Mouse (Mus musculus) kidney, postnatal 0 days (tissue): ENCODE measurements around the gene Gprin1. TPM values are rescaled to one million over a fixed set of nuclear protein-coding genes. Genes with fewer than 3 reads are reported as not detected.
"Not testable (repeated sequence)": the region's sequence is repeated elsewhere in the genome, so short reads cannot be mapped to it uniquely, and the experiment has no call there.

ENCODE experiments used
- ATAC-seq: fragments of 200-750 bp; cut with Nextera tagmentation; replicated peaks from 2 replicates; pipeline ENCODE4 v1.8.0; 2017; ENCODE audit warnings: low read depth, moderate number of reproducible peaks, moderate TSS enrichment, moderate library complexity; ENCODE audit not compliant: low FRiP score
- DNase-seq: peaks from one replicate; pipeline ENCODE4 v3.0.0-alpha.2; 2016; ENCODE audit warnings: low spot score
- H3K27ac ChIP-seq: fragments of 300-500 bp; sonication (generic); 2 replicates; pipeline ENCODE4 v1.5.1; 2014; ENCODE audit warnings: mild to moderate bottlenecking
- H3K27me3 ChIP-seq: fragments of 300-500 bp; sonication (generic); 2 replicates; pipeline ENCODE4 v1.6.1; 2014; ENCODE audit warnings: low read length, mixed read lengths; ENCODE audit not compliant: insufficient read depth
- H3K36me3 ChIP-seq: fragments of 300-500 bp; sonication (generic); 2 replicates; pipeline ENCODE4 v1.6.1; 2014; ENCODE audit warnings: low read length, mixed read lengths; ENCODE audit not compliant: insufficient read depth
- H3K4me1 ChIP-seq: fragments of 300-500 bp; sonication (generic); replicated peaks from 2 replicates; pipeline ENCODE4 v1.6.1; 2014; ENCODE audit warnings: antibody characterized with exemption, low read length, mixed read lengths; ENCODE audit not compliant: insufficient read depth
- H3K4me2 ChIP-seq: fragments of 300-500 bp; sonication (generic); 2 replicates; pipeline ENCODE4 v1.6.1; 2014; ENCODE audit warnings: mild to moderate bottlenecking, low read length, moderate library complexity, mixed read lengths
- H3K4me3 ChIP-seq: fragments of 300-500 bp; sonication (generic); replicated peaks from 2 replicates; pipeline ENCODE4 v1.5.1; 2014; ENCODE audit warnings: low read depth, low read length
- H3K9ac ChIP-seq: fragments of 300-500 bp; sonication (generic); 2 replicates; pipeline ENCODE4 v1.6.1; 2014; ENCODE audit warnings: low read depth, low read length
- H3K9me3 ChIP-seq: fragments of 300-500 bp; sonication (generic); replicated peaks from 2 replicates; pipeline ENCODE4 v1.6.1; 2016; ENCODE audit warnings: low read length, inconsistent platforms, mixed read lengths
- CTCF ChIP-seq: IDR thresholded peaks from 2 replicates; pipeline ENCODE4 v1.5.1; 2016; ENCODE audit warnings: antibody characterized with exemption, low read depth, mild to moderate bottlenecking, moderate library complexity
- WGBS: fragments of 180-500 bp; shearing (Covaris S2); extraction: QIAGEN DNeasy Blood & Tissue Kit; methylation state at CpG from one replicate; pipeline ENCODE4 v1.1.7; 2014; 5-methylcytosine and 5-hydroxymethylcytosine counted together
- polyA plus RNA-seq: library from polyadenylated mRNA; unstranded; fragments of >200 nt; fragmentation: Nextera tagmentation; extraction: Ambion mirVana; gene quantifications from 2 replicates; pipeline ENCODE4 v1.2.1, GENCODE M21; 2015

The Gprin1 gene
- polyA plus RNA-seq, 1 experiment from 2014 or later, result 0.14 TPM

DNA sequence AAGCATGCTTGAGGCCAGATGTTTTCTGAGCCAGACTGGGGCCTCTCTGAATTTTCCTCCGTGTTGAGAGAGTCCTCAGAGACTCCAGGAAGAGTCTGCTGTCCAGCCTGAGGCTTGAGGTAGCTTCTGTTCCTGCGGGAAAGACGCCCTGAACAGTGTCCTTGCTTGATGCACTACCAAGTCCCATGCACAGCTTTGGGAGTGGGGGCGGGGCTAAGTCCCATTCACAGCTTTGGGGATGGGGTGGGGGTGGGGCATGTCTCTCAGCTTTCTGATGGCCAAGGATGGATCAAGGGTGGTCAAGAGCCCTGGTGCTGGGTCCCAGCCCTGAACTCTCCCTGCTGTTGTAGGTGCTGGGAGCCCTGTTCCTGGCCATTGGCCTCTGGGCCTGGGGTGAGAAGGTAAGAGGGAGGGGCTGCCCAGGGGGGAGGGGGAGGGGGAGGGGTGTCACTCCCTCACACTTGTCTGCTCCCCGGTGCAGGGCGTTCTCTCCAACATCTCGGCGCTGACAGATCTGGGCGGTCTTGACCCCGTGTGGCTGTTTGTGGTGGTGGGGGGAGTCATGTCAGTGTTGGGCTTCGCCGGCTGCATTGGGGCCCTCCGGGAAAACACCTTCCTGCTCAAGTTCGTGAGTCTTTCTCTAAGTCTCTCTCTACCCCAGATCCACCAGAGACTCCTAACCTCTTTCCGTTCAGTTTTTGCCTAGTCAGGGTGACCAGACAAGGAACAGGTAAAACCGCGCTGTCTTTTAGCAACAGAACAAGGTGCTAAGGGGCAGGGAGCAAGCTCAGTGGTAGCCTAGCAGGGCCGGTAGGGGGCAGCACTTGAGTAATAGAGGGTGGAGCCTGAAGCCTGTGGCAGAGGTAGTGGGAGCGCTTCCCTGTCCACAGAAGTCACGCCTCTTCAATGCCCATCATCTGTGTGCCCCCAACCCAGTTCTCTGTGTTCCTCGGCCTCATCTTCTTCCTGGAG lies 42.9 kb upstream of the Gprin1 start:
- WGBS, result 23% methylated on average over 21 of the region's 21 CpGs
- peak; percentile 44; the same call in 1 of the 2 replicates for TF ChIP-seq CTCF
- peak; percentile 18 for DNase-seq

DNA sequence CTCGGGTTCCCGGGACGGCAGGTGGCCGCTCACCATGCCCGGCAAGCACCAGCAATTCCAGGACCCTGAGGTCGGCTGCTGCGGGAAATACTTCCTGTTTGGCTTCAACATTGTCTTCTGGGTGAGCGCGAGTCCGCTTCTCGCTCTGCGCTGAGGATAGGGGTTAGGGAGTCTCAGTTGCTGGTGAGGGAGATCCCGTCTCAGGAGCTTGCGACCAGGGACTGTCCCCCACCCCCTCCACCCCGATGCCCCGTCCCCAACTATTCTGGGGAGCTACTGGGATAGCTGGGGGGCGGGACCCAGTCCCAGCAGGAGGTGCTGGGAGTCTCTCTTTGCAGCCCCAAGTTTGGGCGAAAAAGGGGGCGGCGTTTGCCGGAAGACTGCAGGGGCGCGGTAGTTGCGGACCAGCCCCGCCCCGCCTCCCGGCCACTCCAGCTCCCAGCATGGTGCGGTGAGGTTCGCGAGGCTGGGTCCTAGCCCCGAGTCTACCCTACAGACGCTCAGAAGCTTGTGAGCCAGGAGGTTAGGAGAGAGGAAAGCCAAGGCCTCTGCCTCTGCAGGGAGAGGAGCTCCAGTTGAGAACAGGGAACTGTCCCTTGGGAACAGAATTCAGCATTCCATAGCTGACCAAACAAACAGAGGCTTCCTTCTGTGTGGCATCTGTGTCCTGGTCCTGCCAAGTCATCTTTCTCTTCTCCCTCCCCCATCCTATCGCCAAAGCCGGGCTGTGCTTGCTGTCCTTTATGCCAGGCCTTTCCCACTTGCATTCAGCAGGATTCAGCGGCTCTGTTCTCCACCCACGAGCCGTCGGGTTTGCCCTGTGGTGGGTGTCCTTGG lies 40.1 kb upstream of the Gprin1 start:
- Histone ChIP-seq H3K9ac (peak overlapping the region; percentile 46), H3K4me3 (peak overlapping the region; percentile 50), H3K27ac (no peak overlapping the region), H3K9me3 (no peaks in the 10 kb centered on the region), H3K27me3 (no peaks in the 10 kb centered on the region), H3K36me3 (no peaks in the 10 kb centered on the region), H3K4me1 (no peaks in the 10 kb centered on the region), H3K4me2 (peak overlapping the region; percentile 90)
- 2% methylated on average over 38 of the region's 38 CpGs for WGBS
- DNase-seq, result peak; percentile 54
- no peak for TF ChIP-seq CTCF
- peak; percentile 18; the same call in 1 of the 2 replicates for ATAC-seq

More for the DNA sequence above, 42.9 kb upstream of the Gprin1 start:
- ATAC-seq, result no peak
- 0 out of 2 replicates have a peak, but pooled peaks cover under 1% of the 10 kb centered on the region for H3K27me3 ChIP-seq
- H3K4me2 ChIP-seq, result no peak overlapping the region
- no peaks in the 10 kb centered on the region for H3K4me1 ChIP-seq
- no peaks in the 10 kb centered on the region for H3K9me3 ChIP-seq
- no peak overlapping the region for H3K4me3 ChIP-seq
- no peaks in the 10 kb centered on the region for H3K36me3 ChIP-seq
- no peak overlapping the region for H3K27ac ChIP-seq
- H3K9ac ChIP-seq, result no peak overlapping the region

DNA sequence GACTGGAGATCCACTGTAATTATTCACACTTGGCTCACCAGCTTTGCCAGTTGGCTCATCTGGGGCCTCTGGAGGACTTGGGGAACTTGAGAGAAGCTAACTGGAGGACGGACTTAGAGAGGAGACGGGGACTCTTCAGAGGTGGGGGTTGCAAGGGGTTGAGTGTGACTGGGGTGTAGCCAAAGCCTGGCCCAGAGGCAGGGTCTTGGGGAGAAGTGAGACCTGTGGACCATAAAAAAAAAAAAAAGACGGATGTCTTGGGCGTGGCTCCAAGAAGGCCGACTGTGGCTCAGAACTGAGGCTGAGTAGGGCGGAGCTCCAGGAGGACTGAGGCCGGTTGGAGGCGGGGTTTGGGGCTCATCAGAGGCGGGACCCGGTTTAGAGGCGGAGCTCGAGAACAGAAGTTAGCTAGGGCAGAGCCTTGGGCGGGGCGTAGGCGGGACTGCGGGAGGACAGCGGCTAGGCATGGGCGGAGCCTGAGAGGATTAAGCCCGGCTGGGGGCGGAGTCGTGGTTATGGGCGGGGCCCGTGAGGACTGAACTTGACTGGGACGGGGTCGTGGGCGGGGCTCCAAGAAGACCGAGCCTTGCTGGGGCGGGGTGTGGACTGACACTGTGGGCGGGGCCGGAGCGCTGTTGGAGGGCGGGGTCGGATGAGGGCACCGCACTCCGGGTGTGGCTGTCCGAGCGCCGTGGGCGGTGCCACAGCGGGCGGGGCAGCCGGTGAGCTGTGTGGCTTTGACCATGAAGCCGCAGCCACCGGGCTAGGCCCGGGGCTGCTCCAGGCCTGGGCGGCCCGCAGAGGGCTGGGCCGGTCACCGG lies 39.3 kb upstream of the Gprin1 start, which contains the start of gene Tspan17:
Tspan17 (plus strand) TSS at position 638 of the 821 bp plus-strand sequence.
- Histone ChIP-seq H3K27ac (no peak within 1 kb of the TSS), H3K4me3 (peak within 1 kb of the TSS; percentile 50), H3K36me3 (no peaks in the 10 kb centered on the region), H3K27me3 (no peaks in the 10 kb centered on the region), H3K4me1 (no peaks in the 10 kb centered on the region), H3K9ac (peak within 1 kb of the TSS; percentile 46), H3K4me2 (peak within 1 kb of the TSS; percentile 90), H3K9me3 (no peaks in the 10 kb centered on the region)
- WGBS, result 2% methylated on average over 48 of the region's 49 CpGs
- DNase-seq (peak; percentile 99), ATAC-seq (peak; percentile 91)
- TF ChIP-seq CTCF, result no peak

DNA sequence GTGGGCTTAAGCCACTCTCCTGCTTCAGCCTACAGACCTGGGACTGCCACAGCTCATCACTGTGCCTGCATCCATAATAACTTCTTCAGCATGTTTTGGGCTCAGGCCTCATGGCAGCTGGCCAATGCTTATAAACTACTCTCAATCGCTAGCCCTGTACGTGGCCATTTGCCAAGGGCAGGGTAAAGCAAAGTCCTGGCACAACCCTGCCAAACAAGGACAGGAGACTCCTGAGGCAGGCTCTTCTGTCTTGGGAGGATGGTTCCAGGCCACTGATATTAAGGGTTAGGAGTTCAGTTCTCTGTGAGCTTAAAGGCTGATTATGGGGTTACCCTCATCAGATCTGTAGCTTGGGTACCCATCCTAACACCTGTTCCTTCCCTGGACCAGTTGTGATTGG lies 37.9 kb upstream of the Gprin1 start:
- not testable (repeated sequence) for H3K9ac ChIP-seq, H3K9me3 ChIP-seq, H3K4me2 ChIP-seq, ATAC-seq, H3K27ac ChIP-seq, H3K4me1 ChIP-seq, H3K4me3 ChIP-seq, DNase-seq, H3K27me3 ChIP-seq, H3K36me3 ChIP-seq
- 58% methylated on average over 2 of the region's 2 CpGs for WGBS

DNA sequence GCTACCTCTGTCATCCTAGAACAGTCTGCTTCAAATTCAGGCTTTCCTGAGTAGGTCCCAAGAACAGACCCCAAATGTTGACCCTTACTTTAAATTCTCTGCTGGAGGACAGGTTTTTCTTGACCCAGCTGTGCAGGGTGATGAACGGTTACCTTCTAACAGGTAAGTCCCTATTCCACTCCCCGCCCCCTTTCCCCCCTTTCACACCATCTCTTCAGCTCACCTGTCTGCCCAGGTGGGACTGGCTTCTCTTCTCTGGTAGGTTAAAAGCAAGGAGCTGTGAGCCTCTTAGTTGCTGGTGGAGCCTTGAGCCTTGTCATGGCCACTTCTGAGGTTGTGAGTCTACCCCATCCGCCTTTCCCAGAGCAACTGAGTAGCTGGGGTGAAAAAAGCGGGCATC lies 34.0 kb upstream of the Gprin1 start, which contains the start of gene Eif4e1b:
Eif4e1b (plus strand) TSS at position 301 of the 400 bp plus-strand sequence.
- no peak within 1 kb of the TSS for H3K4me2 ChIP-seq
- no peak within 1 kb of the TSS for H3K9ac ChIP-seq
- no peaks in the 10 kb centered on the region for H3K27me3 ChIP-seq
- no peak for TF ChIP-seq CTCF
- no peaks in the 10 kb centered on the region for H3K9me3 ChIP-seq
- H3K4me1 ChIP-seq, result no peaks in the 10 kb centered on the region
- H3K27ac ChIP-seq, result no peak within 1 kb of the TSS
- no peak for ATAC-seq
- no peaks in the 10 kb centered on the region for H3K36me3 ChIP-seq
- WGBS, result 84% methylated on average over 4 of the region's 4 CpGs
- H3K4me3 ChIP-seq, result no peak within 1 kb of the TSS
- DNase-seq, result no peak
